Mouse (Mus musculus) Patski (cell line): ENCODE data around the gene C1ra. TPM values are rescaled to one million over a fixed set of nuclear protein-coding genes. Genes with fewer than 3 reads are reported as not detected.
"Not testable (repeated sequence)": the region's sequence is repeated elsewhere in the genome, so short reads cannot be mapped to it uniquely, and the experiment has no call there.

Source experiments
- ATAC-seq: fragments of 100-300 bp; one replicate; pipeline ENCODE4 v1.8.0; 2021
- CTCF ChIA-PET: fragments of 350-600 bp; sonication (Branson Sonifier 250); formaldehyde crosslinking; loops from one replicate; lab custom pipeline; 2022; ENCODE audit warnings: inconsistent platforms; lab: Charles Lee
- POLR2A ChIA-PET: fragments of 350-600 bp; sonication (Branson Sonifier 250); formaldehyde crosslinking; loops from one replicate; lab custom pipeline; 2022; ENCODE audit warnings: antibody characterized with exemption, inconsistent platforms; lab: Charles Lee
- DNase-seq: peaks from one replicate; pipeline ENCODE4 v3.0.0-alpha.2; 2011; ENCODE audit warnings: low read depth, low spot score
- H3K27me3 ChIP-seq: fragments of 371-371 bp; one replicate; pipeline ENCODE4 v1.5.1; 2021
- CTCF ChIP-seq: fragments of 100-300 bp; IDR thresholded peaks from one replicate; pipeline ENCODE4 v1.5.1; 2021
- in situ Hi-C: fragments of 300-500 bp; cut with MboI; formaldehyde crosslinking; loops from 3 replicates; pipeline ENCODE4 v1.11.1; 2018; ENCODE audit warnings: low pct_unique_long_range_greater_than_20kb, mixed read lengths
- polyA plus RNA-seq: library from polyadenylated mRNA; unstranded; gene quantifications from one replicate; pipeline ENCODE4 v1.2.3, GENCODE M21; 2021

Gene C1ra
- polyA plus RNA-seq, 1 experiment from 2014 or later, result 59.0 TPM

- in situ Hi-C loops, result no loop called here
- ATAC-seq (no peak), DNase-seq (no peak)
- TF ChIP-seq CTCF, result no peak
- ChIA-PET POLR2A (no interaction called here), CTCF (no interaction called here)
- no peaks in the 10 kb centered on the region for H3K27me3 ChIP-seq
Measured at GRCm38 (mm10) chr6:124501473-124501872, 10.7 kb upstream of the C1ra start.

GRCm38 (mm10) chr6:124502021-124502420 is 10.2 kb upstream of the C1ra start:
- no peak for TF ChIP-seq CTCF
- no peaks in the 10 kb centered on the region for H3K27me3 ChIP-seq
- ChIA-PET POLR2A (no interaction called here), CTCF (interaction anchor here (1.4 kb wide), 1 partner anchor 10 kb away, joined by 3 read pairs; the partner anchor contains the start of gene C1ra)
- ATAC-seq (no peak), DNase-seq (no peak)
- in situ Hi-C loops, result no loop called here

GRCm38 (mm10) chr6:124505028-124505427 is 7.2 kb upstream of the C1ra start:
- DNase-seq (no peak), ATAC-seq (no peak)
- POLR2A ChIA-PET, result no interaction called here
- no peaks in the 10 kb centered on the region for H3K27me3 ChIP-seq
- no peak for TF ChIP-seq CTCF
- in situ Hi-C loops, result no loop called here
- CTCF ChIA-PET, result no interaction called here

- DNase-seq, result no peak
- in situ Hi-C loops, result no loop called here
- ChIA-PET POLR2A (no interaction called here), CTCF (no interaction called here)
- no peak for ATAC-seq
- TF ChIP-seq CTCF, result no peak
- no peaks in the 10 kb centered on the region for H3K27me3 ChIP-seq
Measured at GRCm38 (mm10) chr6:124506991-124507390, 5.2 kb upstream of the C1ra start.

- POLR2A ChIA-PET, result no interaction called here
- no peaks in the 10 kb centered on the region for H3K27me3 ChIP-seq
- no peak for TF ChIP-seq CTCF
- ATAC-seq (no peak), DNase-seq (no peak)
- in situ Hi-C loops, result no loop called here
- CTCF ChIA-PET, result interaction anchor here (1.5 kb wide), 1 partner anchor 15 kb away, joined by 4 read pairs; the partner anchor contains the start of gene C1rl
Measured at GRCm38 (mm10) chr6:124508292-124508691, 3.9 kb upstream of the C1ra start.

GRCm38 (mm10) chr6:124509192-124509591 is 3.0 kb upstream of the C1ra start:
- DNase-seq, POLR2A ChIA-PET, in situ Hi-C loops, H3K27me3 ChIP-seq, ATAC-seq: not testable (repeated sequence)
- CTCF ChIA-PET, result interaction anchor here (1.5 kb wide), 1 partner anchor 16 kb away, joined by 4 read pairs; the partner anchor contains the start of gene C1rl

GRCm38 (mm10) chr6:124511936-124512335 is 269 bp upstream of the C1ra start:
- in situ Hi-C loops, result no loop called here
- ATAC-seq, result no peak
- TF ChIP-seq CTCF, result no peak
- H3K27me3 ChIP-seq, result no peaks in the 10 kb centered on the region
- POLR2A ChIA-PET, result interaction anchor here (0.8 kb wide), 1 partner anchor 58 kb away, joined by 3 read pairs; the partner anchor contains the start of gene C1rb
- DNase-seq, result no peak
- CTCF ChIA-PET, result interaction anchor here (0.9 to 1.4 kb wide), 3 partner anchors 9 to 19 kb away, joined by 3 read pairs; partner anchors contain the start of gene C1rl

- CTCF ChIA-PET, H3K27me3 ChIP-seq, in situ Hi-C loops, DNase-seq, POLR2A ChIA-PET, ATAC-seq: not testable (repeated sequence)
Measured at GRCm38 (mm10) chr6:124517733-124518132, 5.5 kb downstream of the C1ra start.

GRCm38 (mm10) chr6:124522082-124522481 is 9.9 kb downstream of the C1ra start:
- in situ Hi-C loops, H3K27me3 ChIP-seq, ATAC-seq, DNase-seq, POLR2A ChIA-PET, CTCF ChIA-PET: not testable (repeated sequence)

- no peak for TF ChIP-seq CTCF
- DNase-seq (no peak), ATAC-seq (no peak)
- ChIA-PET POLR2A (interaction anchor here (0.6 to 0.7 kb wide), 2 partner anchors 9 to 258 kb away, joined by 3 read pairs; no protein-coding TSS in a partner anchor), CTCF (interaction anchor here (1.3 to 1.8 kb wide), 3 partner anchors 15 to 46 kb away, joined by 3 to 4 read pairs (median 3); partner anchors contain the start of gene C1rl)
- H3K27me3 ChIP-seq, result peaks cover 3% of the 10 kb centered on the region
- in situ Hi-C loops, result loop anchor here (5.0 to 25.0 kb wide), 3 partner anchors 34 to 591 kb away; no protein-coding TSS in a partner anchor
Measured at GRCm38 (mm10) chr6:124527881-124528280, 15.7 kb downstream of the C1ra start.

GRCm38 (mm10) chr6:124531077-124531476 is 18.9 kb downstream of the C1ra start:
- CTCF ChIA-PET, result no interaction called here
- POLR2A ChIA-PET, result no interaction called here
- H3K27me3 ChIP-seq, result peaks cover 5% of the 10 kb centered on the region
- ATAC-seq, result no peak
- in situ Hi-C loops, result loop anchor here (10.0 to 25.0 kb wide), 3 partner anchors 104 to 594 kb away; partner anchors contain the start of gene C1s2
- TF ChIP-seq CTCF, result no peak
- no peak for DNase-seq

- ATAC-seq, DNase-seq, H3K27me3 ChIP-seq, CTCF ChIA-PET: not testable (repeated sequence)
- in situ Hi-C loops, result loop anchor here (10.0 to 25.0 kb wide), 3 partner anchors 99 to 599 kb away; partner anchors contain the start of gene C1s2
- POLR2A ChIA-PET, result interaction anchor here (0.7 kb wide), 1 partner anchor 1610 kb away, joined by 8 read pairs; no protein-coding TSS in a partner anchor
Measured at GRCm38 (mm10) chr6:124536125-124536829, 24.1 kb downstream of the C1ra start.

GRCm38 (mm10) chr6:124541176-124541575 is 29.0 kb downstream of the C1ra start:
- DNase-seq, H3K27me3 ChIP-seq, ATAC-seq, POLR2A ChIA-PET: not testable (repeated sequence)
- CTCF ChIA-PET, result interaction anchor here (0.9 kb wide), 1 partner anchor 60 kb away, joined by 3 read pairs; no protein-coding TSS in a partner anchor
- in situ Hi-C loops, result loop anchor here (10.0 to 25.0 kb wide), 3 partner anchors 66 to 604 kb away; no protein-coding TSS in a partner anchor
